Mouse (Mus musculus) gastrocnemius, postnatal 25 days (tissue): ENCODE measurements around the gene Cth. TPM values are rescaled to one million over a fixed set of nuclear protein-coding genes. Genes with fewer than 3 reads are reported as not detected.

Source experiments
- DNase-seq: peaks from one replicate; pipeline ENCODE4 v3.0.0; 2022
- total RNA-seq, 2 experiments: library from RNA; stranded (reverse); gene quantifications; 1 replicate in 1 of 2; 2 replicates in 1 of 2; pipeline ENCODE4 v1.2.3; 2021

Gene Cth
- total RNA-seq, 2 experiments from 2014 or later = 2.7 to 3.1 TPM

DNA sequence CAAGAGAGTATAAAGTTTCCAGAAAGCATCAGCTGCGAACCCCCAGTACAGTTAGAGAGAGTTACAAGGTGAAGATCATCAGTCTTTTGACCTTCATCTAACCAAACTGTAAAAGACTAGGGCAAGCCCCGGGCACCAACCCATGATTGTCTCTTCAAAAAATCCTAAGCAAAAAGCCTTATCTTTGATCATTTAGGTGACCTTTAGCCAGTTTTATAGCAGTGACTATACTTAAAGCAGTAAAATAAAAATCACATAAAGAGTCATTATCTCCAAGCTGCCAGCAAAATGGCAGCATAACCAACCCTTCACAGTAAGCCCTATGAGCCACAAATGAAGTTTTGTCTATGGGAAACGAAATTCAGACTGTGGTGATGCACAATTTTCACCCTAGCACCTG, 14.6 kb downstream of the Cth start:
- no peak for DNase-seq

DNA sequence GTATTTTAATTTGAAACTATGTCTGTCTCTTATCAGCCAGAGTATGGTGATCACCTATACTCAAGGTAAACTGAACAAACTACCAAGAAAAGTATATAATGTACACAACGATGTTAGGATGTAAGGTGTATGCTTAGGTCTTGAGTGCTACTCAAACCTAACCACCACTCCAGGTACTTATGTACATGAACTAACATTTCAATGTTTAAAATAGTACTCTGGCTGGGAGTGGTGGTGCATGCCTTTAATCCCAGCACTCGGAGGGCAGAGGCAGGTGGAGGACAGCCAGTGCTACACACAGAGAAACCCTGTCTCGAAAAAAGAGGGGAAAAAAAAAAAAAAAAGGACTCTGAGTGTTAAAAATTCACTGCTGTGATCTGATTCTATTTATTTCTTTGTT, 16.7 kb downstream of the Cth start:
- no peak for DNase-seq

DNA sequence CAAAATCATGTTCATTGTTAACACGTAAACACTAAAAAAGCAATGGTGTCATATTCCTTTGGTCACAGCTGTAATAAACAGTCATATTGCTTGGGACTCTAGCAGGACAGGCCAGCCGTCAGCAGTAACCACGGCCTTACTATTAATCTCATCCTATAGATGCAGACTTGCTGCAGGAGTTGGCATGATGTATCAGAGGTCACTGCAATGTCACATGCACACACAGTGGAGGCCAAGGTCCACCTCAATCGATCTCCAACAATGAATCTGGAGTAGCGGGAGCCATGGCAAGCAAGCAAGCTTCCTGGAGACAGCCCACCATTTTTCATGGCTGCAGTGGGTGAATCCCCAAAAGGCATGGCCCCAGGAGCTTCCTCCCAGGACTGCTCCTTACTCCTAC, 23.2 kb downstream of the Cth start:
- no peak for DNase-seq

DNA sequence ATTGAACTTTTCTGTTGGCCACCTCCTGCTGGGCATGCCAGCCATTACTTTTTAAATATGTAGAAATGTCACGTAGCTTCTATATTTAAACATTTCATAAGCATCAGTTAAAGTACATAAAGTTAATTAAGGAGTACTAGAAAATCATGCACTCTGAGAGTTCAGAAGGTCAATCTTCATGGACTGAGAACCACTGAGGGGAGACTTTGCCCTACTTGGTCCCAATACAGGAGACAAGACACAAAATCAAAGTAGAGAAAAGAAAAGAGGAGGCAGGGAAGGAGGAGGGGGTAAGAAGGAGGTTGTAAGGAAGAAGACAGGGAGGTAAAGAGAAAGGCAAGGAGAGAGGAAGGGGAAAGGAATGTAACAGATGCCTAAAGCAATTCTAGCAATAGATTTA, 24.9 kb downstream of the Cth start:
- DNase-seq = no peak

DNA sequence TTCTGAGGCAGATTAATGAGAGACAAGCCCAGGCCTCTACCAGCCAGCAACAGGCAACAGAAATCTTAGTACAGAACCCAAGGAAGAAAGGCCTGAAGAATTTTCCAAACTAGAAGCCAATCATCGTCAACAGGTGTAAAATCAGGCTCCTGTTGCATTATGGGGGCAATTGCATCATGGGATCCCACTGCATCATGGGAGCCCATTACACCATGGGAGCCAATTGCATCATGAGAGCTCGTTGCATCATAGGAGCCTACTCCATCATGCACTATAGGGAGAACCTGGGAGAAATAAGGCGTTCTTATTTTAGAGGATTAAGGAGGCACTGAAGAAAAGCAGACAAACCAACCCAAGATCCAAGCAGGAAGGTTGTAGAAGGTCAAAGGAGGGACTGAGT, 27.2 kb downstream of the Cth start:
- DNase-seq = no peak

DNA sequence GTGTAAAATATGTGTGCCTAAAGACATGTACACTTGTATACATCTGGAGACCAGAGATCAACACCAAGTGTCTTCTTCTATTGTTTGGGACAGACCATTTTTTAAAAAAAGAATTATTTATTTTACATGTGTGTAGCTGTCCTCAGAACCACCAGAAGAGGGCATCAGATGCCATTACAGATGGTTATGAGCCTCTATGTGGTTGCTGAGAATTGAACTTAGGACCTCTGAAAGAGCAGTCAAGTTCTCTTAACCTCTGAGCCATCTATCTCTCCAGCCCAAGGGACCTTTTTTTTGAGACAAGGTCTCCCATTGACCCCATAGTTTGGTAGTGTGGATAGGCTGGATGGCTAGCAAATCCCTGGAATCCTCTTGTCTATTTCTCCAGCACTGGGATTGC, 33.1 kb downstream of the Cth start:
- DNase-seq = no peak

DNA sequence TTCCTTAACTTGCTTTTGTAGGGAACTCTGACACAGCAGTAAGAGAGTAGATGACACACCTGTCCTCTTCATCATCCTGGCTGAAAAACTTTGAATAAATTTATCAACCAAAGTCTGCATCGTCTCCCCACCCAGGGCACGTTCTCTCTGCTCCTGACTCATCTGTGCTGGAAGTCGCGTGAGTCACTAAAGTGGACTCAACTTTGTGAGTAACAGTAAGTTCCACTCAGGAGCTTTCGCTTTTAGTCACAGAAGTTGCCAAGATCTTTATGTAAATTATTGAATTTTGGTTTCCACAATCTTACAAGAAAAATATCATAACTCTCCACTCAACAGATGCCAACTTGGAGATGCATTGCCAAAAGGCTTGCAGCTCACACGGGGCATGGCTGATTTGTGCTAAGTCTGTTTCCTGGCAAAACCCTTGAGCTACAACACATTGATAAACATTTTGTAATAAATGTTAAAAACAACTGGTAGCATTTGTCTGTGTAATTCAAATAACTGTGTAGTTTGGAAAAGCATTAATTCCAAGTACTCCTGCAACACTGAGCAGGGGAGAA, 40.7 kb downstream of the Cth start:
- DNase-seq = no peak

DNA sequence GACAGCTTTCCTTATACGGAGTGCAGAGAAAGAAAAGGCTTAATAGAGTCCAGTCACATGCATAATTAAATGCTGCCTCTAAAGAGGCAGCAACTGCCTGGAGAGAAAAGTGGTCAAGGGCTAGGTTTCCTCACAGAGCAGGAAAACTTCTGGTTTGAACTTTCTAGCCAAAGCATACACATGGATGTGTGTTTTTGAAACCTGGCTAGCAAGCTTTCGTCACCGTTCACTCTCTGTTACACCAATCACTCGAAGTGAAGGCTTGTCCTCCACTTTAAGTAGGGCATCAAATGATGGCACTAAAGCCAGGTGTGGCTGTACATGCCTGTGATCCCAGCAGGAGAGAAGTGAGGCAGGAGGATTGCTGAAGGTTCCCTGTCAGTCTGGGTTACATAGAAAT, 41.8 kb downstream of the Cth start:
- no peak for DNase-seq

DNA sequence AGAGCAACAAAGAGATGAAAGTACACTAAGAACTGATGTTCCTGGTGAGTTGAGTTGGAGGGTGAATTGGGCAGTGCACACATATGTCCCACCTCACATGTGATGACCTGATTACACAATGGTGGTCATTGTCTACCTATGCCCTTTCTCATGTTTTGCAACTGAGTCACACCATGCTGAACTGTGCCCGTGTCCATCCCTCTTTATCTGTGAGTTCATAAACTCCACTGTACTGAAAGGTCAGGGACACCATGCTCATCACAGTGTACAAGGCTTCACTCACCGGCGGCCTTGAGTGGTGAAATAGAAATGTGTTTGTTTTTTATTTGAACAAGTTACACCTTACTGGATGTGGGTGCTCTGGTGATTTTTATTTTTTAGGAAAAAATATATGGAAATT, 42.9 kb downstream of the Cth start:
- DNase-seq = no peak

DNA sequence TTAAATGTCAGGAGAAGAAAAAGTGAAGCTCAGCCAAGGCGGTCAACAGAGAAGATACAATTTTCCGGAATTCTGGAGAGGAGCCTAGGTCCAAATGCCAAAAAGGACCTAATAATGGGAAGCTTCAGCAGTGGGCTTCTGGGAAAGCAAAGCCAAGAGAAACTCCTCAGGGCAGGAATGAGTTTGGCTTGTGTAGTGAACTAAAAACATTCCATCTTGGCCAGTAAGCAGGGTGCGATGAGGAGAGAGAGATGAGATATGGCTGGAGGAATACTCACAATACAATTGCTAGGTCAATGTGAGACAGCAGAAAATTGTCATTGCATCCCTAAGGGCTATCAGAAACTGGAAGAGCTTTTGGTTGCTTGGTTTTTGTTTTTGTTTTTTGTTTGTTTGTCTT, 43.9 kb downstream of the Cth start:
- no peak for DNase-seq

DNA sequence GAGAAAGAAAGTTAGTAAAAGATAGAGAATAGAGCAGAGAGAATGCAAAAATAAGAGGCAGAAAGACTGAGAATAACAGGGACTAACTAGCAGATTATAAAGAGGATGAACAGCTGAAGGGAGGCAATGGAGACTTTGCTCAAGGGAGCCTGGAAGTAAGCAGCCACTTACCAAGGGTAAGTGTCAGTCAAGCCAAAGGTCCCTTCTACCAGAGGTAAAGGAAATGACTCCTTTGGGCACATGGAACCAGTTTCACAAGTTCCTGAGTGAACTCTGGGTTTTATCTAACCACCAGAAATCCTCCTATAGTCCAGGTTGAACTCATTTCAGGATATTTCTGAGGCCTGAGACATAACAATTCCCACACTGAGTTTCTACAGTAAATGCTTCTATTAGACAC, 47.0 kb downstream of the Cth start:
- no peak for DNase-seq

DNA sequence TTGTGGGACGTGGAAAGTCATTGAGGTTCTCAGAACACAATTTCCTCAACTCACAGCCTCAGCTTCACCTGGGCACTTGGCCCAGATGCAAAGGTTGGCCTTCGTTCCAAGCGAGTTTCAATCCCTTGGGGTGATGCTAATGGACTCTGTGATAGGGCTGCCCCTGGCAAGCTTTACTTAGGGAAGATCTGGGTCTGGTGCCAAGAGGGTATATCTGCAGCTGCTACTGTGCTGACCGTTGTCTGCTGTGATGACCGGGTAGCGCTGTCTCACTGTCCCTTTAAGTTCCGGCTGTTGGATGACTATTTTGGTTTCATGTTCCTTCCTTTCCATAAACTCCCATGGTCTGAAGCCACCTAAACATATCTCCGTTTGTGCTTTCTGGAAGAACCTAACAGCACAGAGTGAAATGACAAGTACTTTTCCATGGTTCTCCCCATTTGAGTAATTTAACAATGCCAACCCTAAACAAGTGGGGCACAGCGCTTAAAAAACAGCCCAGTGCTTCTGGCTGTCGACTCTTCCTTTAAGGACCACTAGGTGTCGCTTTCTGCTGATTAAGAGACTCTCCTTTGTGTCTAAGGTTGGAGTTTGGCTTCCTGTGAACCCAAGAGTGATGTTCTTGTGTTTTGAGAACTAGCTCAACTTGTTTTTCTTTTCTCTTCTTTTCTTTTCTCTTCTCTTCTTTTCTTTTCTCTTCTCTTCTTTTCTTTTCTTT, 48.3 kb downstream of the Cth start:
- no peak for DNase-seq

DNA sequence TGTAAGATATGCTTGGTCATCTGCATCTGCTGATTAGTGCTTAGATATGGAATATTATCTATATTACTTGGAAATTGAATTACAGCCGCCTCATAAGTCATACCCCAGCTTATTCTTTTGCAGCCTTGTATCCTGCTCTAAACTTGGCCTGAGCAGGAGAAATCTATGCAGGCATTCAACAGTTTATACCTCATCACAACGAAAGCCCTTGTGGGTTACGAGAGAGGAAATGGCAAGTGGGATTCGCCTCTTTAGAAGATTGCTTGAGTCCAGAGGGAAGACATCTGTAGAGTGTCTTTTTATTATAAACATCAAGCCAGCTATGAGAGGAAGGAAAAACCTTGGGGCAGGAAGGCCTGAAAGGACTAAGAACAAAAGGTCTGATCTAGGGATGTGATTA, 52.0 kb downstream of the Cth start:
- DNase-seq = no peak

DNA sequence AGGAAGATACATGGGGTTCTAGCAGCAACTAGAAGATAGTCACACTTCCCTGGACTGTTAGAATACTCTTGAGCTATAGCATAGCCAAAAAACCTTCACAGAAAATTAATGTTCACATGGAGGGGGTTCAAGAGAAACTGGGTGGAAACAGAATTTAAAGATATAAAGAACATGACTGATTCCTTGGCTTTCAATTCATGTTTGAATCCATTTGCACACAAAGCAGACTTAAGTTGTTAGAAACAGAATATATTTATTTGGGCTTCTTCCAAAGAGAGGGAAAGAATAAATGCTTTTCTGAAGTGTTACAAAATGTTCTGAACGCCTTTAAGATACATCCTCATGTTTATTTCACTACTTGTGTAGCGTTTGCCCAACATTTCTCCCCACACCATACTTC, 57.0 kb downstream of the Cth start:
- no peak for DNase-seq

DNA sequence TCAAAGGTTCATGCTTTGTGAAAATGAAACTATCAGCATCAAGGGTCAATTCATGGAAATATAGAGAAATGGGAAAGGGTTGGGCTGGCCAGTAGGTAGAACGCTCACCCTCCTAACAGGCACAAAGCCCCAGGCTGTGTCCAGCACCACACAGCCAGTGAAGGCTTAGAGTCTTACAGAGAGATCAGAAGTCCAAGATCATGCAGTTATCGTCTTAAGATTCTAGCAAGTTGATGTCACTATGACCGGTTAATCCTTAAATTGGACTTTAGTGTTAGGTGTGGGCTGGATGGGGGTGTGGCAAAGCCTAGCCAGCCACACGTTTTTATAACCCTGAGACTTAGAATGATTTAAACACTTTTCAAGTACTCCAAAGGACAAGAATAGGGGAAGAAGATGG, 58.6 kb downstream of the Cth start:
- no peak for DNase-seq

DNA sequence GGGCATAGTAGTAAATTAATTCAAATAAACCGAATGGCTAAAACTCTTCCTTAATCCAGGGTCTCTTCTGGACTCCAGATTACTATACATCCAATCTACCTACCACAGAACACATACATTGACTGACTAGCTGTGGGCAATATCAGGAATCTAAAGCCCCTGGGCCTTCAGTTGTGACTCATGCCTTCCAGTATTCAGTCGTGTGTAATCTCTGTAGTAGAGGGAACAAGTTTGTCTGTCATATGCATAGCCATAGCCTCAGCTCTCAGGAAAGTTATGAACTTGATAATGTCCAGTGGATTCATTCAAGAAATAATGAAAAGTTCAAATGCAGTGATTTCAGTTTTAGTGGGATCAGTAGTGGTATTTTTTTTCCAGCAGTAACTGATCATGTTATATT, 59.0 kb downstream of the Cth start:
- DNase-seq = no peak

DNA sequence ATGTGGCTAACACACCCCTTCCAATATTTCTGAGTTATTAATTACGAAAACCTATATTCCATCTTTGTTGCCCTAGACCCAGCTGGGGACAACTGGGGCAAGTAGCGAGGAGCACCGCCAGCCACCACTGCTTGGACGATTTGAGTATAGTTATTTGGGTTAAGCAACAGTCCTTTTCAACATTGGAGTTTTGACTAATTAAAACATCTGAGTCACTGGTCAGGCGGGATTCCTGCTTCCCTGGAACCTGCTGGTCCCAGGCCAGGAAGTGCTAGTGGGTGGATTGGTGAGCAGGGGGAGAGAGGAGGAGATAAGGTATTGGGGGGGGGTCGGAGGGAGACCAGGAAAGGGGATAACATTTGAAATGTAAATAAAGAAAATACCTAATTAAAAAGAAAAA, 59.4 kb downstream of the Cth start:
- no peak for DNase-seq

DNA sequence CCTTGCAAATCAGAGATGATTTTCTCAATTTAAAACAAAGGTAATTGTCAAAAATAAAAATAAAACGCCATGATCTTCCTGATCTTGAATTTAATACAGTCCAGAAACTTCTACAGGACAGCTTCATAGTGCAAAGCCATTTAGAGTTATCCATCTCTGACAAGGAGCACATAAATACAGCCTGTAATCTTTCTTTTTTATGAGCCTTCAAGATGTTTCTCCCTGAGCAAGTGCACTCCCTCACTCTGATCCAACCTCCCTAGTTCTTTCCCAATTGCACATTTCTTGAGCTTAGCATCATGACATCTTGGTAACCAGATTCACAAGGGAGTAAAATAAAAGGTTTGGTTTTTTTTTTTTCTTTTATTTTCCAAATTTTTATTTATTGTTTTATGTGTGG, 72.1 kb downstream of the Cth start:
- no peak for DNase-seq

DNA sequence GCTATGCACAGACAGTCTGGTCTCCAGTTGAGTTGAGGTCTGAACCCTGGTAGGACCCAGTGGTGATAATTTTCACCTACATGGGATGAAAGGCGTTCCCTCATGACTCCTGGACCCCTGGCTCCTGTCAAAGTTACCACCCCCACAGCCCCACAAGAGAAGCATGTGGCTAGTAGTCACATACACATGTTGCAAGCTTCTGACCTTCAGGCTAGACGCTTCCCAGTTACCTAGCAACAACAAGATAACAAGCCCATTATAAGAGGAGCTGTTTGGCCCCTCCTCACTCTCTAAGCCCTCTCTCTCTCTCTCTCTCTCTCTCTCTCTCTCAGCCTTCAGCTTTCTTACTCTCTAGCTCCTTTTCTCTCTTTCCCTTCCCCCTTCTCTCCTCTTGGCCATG, 76.4 kb downstream of the Cth start:
- DNase-seq = no peak

DNA sequence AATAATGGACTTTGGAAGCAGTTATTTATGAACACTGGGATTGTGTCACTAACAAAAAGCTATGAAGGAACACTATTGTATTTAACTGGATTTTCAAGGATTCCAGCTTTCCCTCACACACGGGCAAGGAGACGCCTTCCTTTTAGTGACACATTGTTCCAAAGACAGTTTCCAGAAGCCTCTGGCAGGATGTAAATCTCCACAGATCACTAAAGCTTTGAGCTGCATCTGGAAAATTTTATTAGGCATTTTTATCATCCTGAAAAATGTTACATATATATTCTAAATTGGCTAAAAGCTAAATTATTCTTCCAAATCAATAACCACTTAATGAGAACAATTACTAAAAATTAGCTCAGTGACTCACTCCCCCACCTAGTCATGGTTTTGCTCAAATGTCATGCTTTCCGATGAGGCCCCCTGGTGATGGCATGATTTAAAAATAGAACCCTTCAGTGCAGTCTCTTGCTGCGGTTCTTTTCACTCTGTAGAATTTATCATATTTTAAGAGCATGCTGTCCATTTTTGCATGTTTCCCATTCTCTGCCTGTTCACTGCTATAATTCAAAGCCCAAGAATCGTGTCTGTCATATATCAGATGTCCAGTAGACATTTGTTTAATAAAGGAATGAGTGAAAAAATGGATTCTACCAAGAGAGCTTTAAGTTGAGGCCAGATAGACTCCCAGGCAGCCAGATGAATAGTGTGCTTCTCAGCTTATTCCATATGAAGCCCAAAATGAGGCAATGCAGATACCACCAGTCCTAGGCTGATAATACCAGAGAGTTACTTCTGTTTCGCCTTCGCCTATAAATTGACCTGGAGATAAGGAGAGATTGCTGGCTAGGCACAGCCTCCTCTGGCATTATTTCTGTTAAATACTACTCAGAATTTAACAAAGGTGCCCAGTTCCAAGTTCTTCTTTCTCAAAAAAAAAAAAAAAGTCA, 77.3 kb downstream of the Cth start:
- no peak for DNase-seq
